Mouse (Mus musculus): ENCODE measurements around the gene Ano6. TPM values are rescaled to one million over a fixed set of nuclear protein-coding genes. Genes with fewer than 3 reads are reported as not detected.

The Ano6 gene
- polyA plus RNA-seq, 1 experiment from 2014 or later, result 66.2 TPM

DNA sequence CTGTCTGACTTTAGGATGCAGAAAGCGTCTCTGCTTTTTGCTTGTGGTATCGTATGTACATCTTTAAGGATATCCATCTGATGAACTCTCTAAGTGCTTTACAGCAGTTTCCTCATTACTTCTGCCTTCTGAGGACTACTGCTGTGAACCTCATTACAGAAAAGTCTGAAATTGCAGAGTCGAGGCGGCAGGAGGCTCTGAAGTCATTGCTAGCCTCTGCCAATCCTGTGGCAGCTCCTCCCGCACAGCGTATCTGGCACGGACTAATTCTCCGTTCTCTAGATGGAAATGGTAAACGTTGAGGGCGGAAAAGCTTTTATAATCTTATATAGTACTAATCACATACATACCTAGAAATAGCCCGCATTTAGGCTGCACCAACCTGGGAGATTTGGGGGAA, 144.5 kb downstream of the Ano6 start:
- no peak overlapping the region for H3K4me3 ChIP-seq (ENCODE audit: low read depth, low read length)
- no peak for DNase-seq (ENCODE audit: low spot score)

DNA sequence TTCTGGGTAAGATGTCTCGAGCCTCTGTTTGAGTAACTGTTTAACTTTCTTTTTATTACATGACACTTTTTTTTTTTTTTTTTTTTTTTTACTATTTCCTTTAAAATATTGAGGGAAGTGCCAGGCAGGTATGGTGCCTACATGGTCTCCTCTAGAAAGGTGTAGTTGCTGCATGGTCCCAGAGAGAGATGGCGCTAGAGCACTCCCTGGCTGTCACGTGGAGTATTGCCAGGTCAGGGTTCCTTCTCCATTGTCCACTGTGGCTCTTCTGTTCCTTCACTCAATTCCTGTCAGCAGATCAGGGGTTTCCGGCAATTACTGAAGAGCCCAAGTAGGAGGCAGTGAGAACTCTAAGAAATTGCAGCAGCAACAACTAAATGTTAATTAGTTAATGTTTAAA, 152.8 kb downstream of the Ano6 start:
- 58% methylated on average over 4 of the region's 4 CpGs for WGBS

More for the DNA sequence above, 144.5 kb downstream of the Ano6 start:
- Histone ChIP-seq H3K4me2 (ENCODE audit: low read length) (no peak overlapping the region), H3K9me3 (ENCODE audit: control insufficient read depth, low read length) (0 out of 2 replicates have a peak, but pooled peaks cover 9% of the 10 kb centered on the region), H3K4me1 (replicated peaks; ENCODE audit: control insufficient read depth, insufficient read depth, low read length) (peaks cover 10% of the 10 kb centered on the region), H3K27me3 (replicated peaks; ENCODE audit: control insufficient read depth, insufficient read depth, low read length) (no peaks in the 10 kb centered on the region), H3K9ac (ENCODE audit: low read length) (no peak overlapping the region), H3K36me3 (ENCODE audit: control insufficient read depth, insufficient read depth, low read length) (peaks cover 25% of the 10 kb centered on the region), H3K27ac (ENCODE audit: low read depth) (no peak overlapping the region)
- WGBS, result 83% methylated on average over 11 of the region's 11 CpGs
- ATAC-seq (replicated peaks; ENCODE audit: low FRiP score, low TSS enrichment, low read depth), result no peak

DNA sequence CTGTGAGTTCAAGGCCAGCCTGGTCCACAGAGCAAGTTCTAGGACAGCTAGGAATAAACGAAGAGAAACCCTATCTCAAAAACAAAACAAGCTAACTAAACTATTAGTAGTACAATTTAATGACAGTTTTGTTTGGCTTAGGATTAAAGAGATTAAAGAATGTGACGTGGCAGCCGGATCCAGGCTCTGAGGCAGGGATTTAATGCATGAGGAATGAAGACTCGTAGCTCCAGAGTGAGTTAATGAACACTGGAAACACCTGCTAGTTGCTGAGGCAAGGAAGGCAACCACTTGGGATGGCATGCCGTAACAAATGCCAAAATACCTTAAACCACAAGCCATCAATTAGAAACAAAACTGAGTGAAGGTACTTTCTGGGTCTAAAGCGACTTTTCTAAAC, 153.7 kb downstream of the Ano6 start:
- H3K4me2 ChIP-seq (ENCODE audit: low read length), result no peak overlapping the region
- ATAC-seq (replicated peaks; ENCODE audit: low FRiP score, low TSS enrichment, low read depth) (no peak), DNase-seq (ENCODE audit: low spot score) (no peak)
- peaks cover 50% of the 10 kb centered on the region for H3K36me3 ChIP-seq (ENCODE audit: control insufficient read depth, insufficient read depth, low read length)
- no peak overlapping the region for H3K9ac ChIP-seq (ENCODE audit: low read length)
- no peaks in the 10 kb centered on the region for H3K4me1 ChIP-seq (replicated peaks; ENCODE audit: control insufficient read depth, insufficient read depth, low read length)
- no peak overlapping the region for H3K4me3 ChIP-seq (ENCODE audit: low read depth, low read length)
- H3K27me3 ChIP-seq (replicated peaks; ENCODE audit: control insufficient read depth, insufficient read depth, low read length), result no peaks in the 10 kb centered on the region
- no peak overlapping the region for H3K27ac ChIP-seq (ENCODE audit: low read depth)
- 74% methylated on average over 6 of the region's 6 CpGs for WGBS
- no peaks in the 10 kb centered on the region for H3K9me3 ChIP-seq (ENCODE audit: control insufficient read depth, low read length)

More for the DNA sequence above, 152.8 kb downstream of the Ano6 start:
- H3K9me3 ChIP-seq (ENCODE audit: control insufficient read depth, low read length), result 0 out of 2 replicates have a peak, but pooled peaks cover 5% of the 10 kb centered on the region
- no peak overlapping the region for H3K4me2 ChIP-seq (ENCODE audit: low read length)
- no peak overlapping the region for H3K27ac ChIP-seq (ENCODE audit: low read depth)
- peak; percentile 69; the same call in 1 of the 2 replicates for ATAC-seq (replicated peaks; ENCODE audit: low FRiP score, low TSS enrichment, low read depth)
- DNase-seq (ENCODE audit: low spot score), result no peak
- no peak overlapping the region for H3K4me3 ChIP-seq (ENCODE audit: low read depth, low read length)
- H3K9ac ChIP-seq (ENCODE audit: low read length), result no peak overlapping the region
- no peaks in the 10 kb centered on the region for H3K4me1 ChIP-seq (replicated peaks; ENCODE audit: control insufficient read depth, insufficient read depth, low read length)
- no peaks in the 10 kb centered on the region for H3K27me3 ChIP-seq (replicated peaks; ENCODE audit: control insufficient read depth, insufficient read depth, low read length)
- peaks cover 48% of the 10 kb centered on the region for H3K36me3 ChIP-seq (ENCODE audit: control insufficient read depth, insufficient read depth, low read length)

- no peaks in the 10 kb centered on the region for H3K27me3 ChIP-seq (replicated peaks; ENCODE audit: control insufficient read depth, insufficient read depth, low read length)
- ATAC-seq (replicated peaks; ENCODE audit: low FRiP score, low TSS enrichment, low read depth) (no peak), DNase-seq (ENCODE audit: low spot score) (no peak)
- H3K4me2 ChIP-seq (ENCODE audit: low read length), result no peak overlapping the region
- H3K27ac ChIP-seq (ENCODE audit: low read depth), result no peak overlapping the region
- no peak overlapping the region for H3K9ac ChIP-seq (ENCODE audit: low read length)
- 70% methylated on average over 11 of the region's 11 CpGs for WGBS
- H3K9me3 ChIP-seq (ENCODE audit: control insufficient read depth, low read length), result no peaks in the 10 kb centered on the region
- H3K4me3 ChIP-seq (ENCODE audit: low read depth, low read length), result no peak overlapping the region
- H3K4me1 ChIP-seq (replicated peaks; ENCODE audit: control insufficient read depth, insufficient read depth, low read length), result no peaks in the 10 kb centered on the region
- H3K36me3 ChIP-seq (ENCODE audit: control insufficient read depth, insufficient read depth, low read length), result peaks cover 55% of the 10 kb centered on the region
Observed at GRCm38 (mm10) chr15:95945951-95946708, 155.5 kb downstream of the Ano6 start.

DNA sequence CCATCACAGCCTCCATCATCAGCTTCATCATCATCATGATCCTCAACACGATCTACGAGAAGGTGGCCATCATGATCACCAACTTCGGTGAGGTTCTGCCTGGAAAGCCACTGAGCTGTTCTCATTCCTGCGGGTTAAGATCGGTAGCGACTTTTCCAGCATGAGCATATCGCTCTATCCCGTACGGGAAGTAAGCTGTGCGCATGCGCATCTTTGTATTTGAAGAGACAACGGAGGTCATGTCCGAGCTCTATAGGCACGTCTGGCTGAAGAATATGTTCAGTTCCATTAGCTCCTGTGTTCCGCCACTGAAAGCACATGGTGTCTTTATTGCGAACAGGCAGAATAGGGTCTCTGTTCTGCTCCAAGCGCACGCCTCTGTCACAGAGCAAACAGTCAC, 157.8 kb downstream of the Ano6 start:
- WGBS, result 96% methylated on average over 18 of the region's 18 CpGs
- H3K36me3 ChIP-seq (ENCODE audit: control insufficient read depth, insufficient read depth, low read length), result peaks cover 46% of the 10 kb centered on the region
- ATAC-seq (replicated peaks; ENCODE audit: low FRiP score, low TSS enrichment, low read depth), result no peak

DNA sequence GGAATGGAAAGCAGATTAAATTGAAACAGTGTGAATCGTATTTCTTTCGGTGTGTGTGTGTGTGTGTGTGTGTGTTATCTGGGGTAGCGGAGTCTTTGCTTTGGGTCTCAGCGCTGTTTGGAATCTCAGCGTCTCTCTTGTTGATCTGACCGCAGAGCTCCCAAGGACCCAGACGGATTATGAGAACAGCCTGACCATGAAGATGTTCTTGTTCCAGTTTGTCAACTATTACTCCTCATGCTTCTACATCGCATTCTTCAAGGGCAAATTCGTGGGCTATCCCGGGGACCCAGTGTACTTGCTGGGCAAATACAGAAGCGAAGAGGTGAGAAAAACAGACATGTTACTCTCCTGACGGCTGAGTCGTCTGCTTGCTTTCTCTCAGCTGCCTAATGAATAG, 158.7 kb downstream of the Ano6 start:
- H3K4me1 ChIP-seq (replicated peaks; ENCODE audit: control insufficient read depth, insufficient read depth, low read length), result no peaks in the 10 kb centered on the region
- no peaks in the 10 kb centered on the region for H3K9me3 ChIP-seq (ENCODE audit: control insufficient read depth, low read length)
- ATAC-seq (replicated peaks; ENCODE audit: low FRiP score, low TSS enrichment, low read depth) (no peak), DNase-seq (ENCODE audit: low spot score) (no peak)
- no peaks in the 10 kb centered on the region for H3K27me3 ChIP-seq (replicated peaks; ENCODE audit: control insufficient read depth, insufficient read depth, low read length)
- no peak overlapping the region for H3K27ac ChIP-seq (ENCODE audit: low read depth)
- no peak overlapping the region for H3K4me3 ChIP-seq (ENCODE audit: low read depth, low read length)
- 93% methylated on average over 13 of the region's 13 CpGs for WGBS
- H3K36me3 ChIP-seq (ENCODE audit: control insufficient read depth, insufficient read depth, low read length), result peaks cover 43% of the 10 kb centered on the region
- no peak overlapping the region for H3K9ac ChIP-seq (ENCODE audit: low read length)
- no peak overlapping the region for H3K4me2 ChIP-seq (ENCODE audit: low read length)

More for the DNA sequence above, 157.8 kb downstream of the Ano6 start:
- no peak for DNase-seq (ENCODE audit: low spot score)
- Histone ChIP-seq H3K4me2 (ENCODE audit: low read length) (no peak overlapping the region), H3K27me3 (replicated peaks; ENCODE audit: control insufficient read depth, insufficient read depth, low read length) (no peaks in the 10 kb centered on the region), H3K4me3 (ENCODE audit: low read depth, low read length) (no peak overlapping the region), H3K4me1 (replicated peaks; ENCODE audit: control insufficient read depth, insufficient read depth, low read length) (no peaks in the 10 kb centered on the region), H3K9me3 (ENCODE audit: control insufficient read depth, low read length) (no peaks in the 10 kb centered on the region), H3K9ac (ENCODE audit: low read length) (no peak overlapping the region), H3K27ac (ENCODE audit: low read depth) (no peak overlapping the region)

- 72% methylated on average over 5 of the region's 5 CpGs for WGBS
- H3K27me3 ChIP-seq (replicated peaks; ENCODE audit: control insufficient read depth, insufficient read depth, low read length), result no peaks in the 10 kb centered on the region
- H3K4me1 ChIP-seq (replicated peaks; ENCODE audit: control insufficient read depth, insufficient read depth, low read length), result no peaks in the 10 kb centered on the region
- peaks cover 46% of the 10 kb centered on the region for H3K36me3 ChIP-seq (ENCODE audit: control insufficient read depth, insufficient read depth, low read length)
- DNase-seq (ENCODE audit: low spot score) (no peak), ATAC-seq (replicated peaks; ENCODE audit: low FRiP score, low TSS enrichment, low read depth) (no peak)
- H3K4me2 ChIP-seq (ENCODE audit: low read length), result no peak overlapping the region
- H3K9me3 ChIP-seq (ENCODE audit: control insufficient read depth, low read length), result no peaks in the 10 kb centered on the region
- H3K4me3 ChIP-seq (ENCODE audit: low read depth, low read length), result no peak overlapping the region
- H3K9ac ChIP-seq (ENCODE audit: low read length), result no peak overlapping the region
- H3K27ac ChIP-seq (ENCODE audit: low read depth), result no peak overlapping the region
Observed at GRCm38 (mm10) chr15:95951497-95951896, 160.9 kb downstream of the Ano6 start.

DNA sequence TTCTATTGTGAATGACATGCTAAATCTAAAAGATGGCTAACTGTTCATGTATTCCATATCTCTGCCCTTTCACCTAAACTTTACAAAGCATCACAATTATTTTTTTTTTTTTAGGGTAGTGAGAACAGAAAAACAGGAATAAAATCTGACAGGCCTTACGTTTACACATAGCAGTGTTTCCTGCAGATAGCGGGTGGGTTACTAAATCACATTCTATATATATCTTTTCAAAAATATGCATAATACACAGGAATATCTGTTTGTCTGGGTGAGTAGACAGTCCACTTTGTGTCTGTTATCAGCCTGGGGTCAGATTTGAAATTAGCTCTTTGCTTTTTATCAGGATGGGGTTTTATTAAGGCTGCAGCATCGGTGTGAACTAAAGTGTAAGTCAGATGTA, 166.0 kb downstream of the Ano6 start:
- 79% methylated on average over 3 of the region's 3 CpGs for WGBS
- Histone ChIP-seq H3K4me1 (replicated peaks; ENCODE audit: control insufficient read depth, insufficient read depth, low read length) (no peaks in the 10 kb centered on the region), H3K27me3 (replicated peaks; ENCODE audit: control insufficient read depth, insufficient read depth, low read length) (no peaks in the 10 kb centered on the region), H3K9me3 (ENCODE audit: control insufficient read depth, low read length) (no peaks in the 10 kb centered on the region), H3K27ac (ENCODE audit: low read depth) (no peak overlapping the region), H3K4me3 (ENCODE audit: low read depth, low read length) (no peak overlapping the region), H3K36me3 (ENCODE audit: control insufficient read depth, insufficient read depth, low read length) (peaks cover 37% of the 10 kb centered on the region), H3K4me2 (ENCODE audit: low read length) (no peak overlapping the region), H3K9ac (ENCODE audit: low read length) (no peak overlapping the region)
- ATAC-seq (replicated peaks; ENCODE audit: low FRiP score, low TSS enrichment, low read depth) (no peak), DNase-seq (ENCODE audit: low spot score) (no peak)
